Mouse (Mus musculus) kidney, embryonic 16.5 days (tissue): ENCODE results near the gene Fermt1. TPM values are rescaled to one million over a fixed set of nuclear protein-coding genes. Genes with fewer than 3 reads are reported as not detected.

Experiments used
- ATAC-seq: fragments of 200-750 bp; cut with Nextera tagmentation; 2 replicates; pipeline ENCODE4 v1.8.0; 2017; ENCODE audit warnings: moderate TSS enrichment; ENCODE audit not compliant: low FRiP score, low TSS enrichment
- H3K27ac ChIP-seq: fragments of 300-500 bp; sonication (generic); 2 replicates; pipeline ENCODE4 v1.5.1; 2014; ENCODE audit warnings: low read length
- H3K27me3 ChIP-seq: fragments of 300-500 bp; sonication (generic); 2 replicates; pipeline ENCODE4 v1.6.1; 2014; ENCODE audit warnings: low read length, control low read depth, mixed read lengths; ENCODE audit not compliant: insufficient read depth
- H3K36me3 ChIP-seq: fragments of 300-500 bp; sonication (generic); 2 replicates; pipeline ENCODE4 v1.6.1; 2014; ENCODE audit warnings: low read length, control low read depth, mixed read lengths; ENCODE audit not compliant: insufficient read depth
- H3K4me1 ChIP-seq: fragments of 300-500 bp; sonication (generic); 2 replicates; pipeline ENCODE4 v1.6.1; 2014; ENCODE audit warnings: low read length, control low read depth, mixed read lengths; ENCODE audit not compliant: insufficient read depth
- H3K4me2 ChIP-seq: fragments of 300-500 bp; sonication (generic); replicated peaks from 2 replicates; pipeline ENCODE4 v1.6.1; 2014; ENCODE audit warnings: low read depth, low read length
- H3K4me3 ChIP-seq: fragments of 300-500 bp; sonication (generic); 2 replicates; pipeline ENCODE4 v1.5.1; 2014; ENCODE audit warnings: mild to moderate bottlenecking, low read length
- H3K9ac ChIP-seq: fragments of 300-500 bp; sonication (generic); replicated peaks from 2 replicates; pipeline ENCODE4 v1.6.1; 2014; ENCODE audit warnings: low read length
- H3K9me3 ChIP-seq: fragments of 300-500 bp; sonication (generic); 2 replicates; pipeline ENCODE4 v1.6.1; 2016; ENCODE audit warnings: low read length, control low read depth
- WGBS: fragments of 180-500 bp; shearing (Covaris S2); extraction: QIAGEN DNeasy Blood & Tissue Kit; methylation state at CpG from one replicate; pipeline ENCODE4 v1.1.7; 2014; 5-methylcytosine and 5-hydroxymethylcytosine counted together
- polyA plus RNA-seq: library from polyadenylated mRNA; unstranded; fragments of >200 nt; fragmentation: Nextera tagmentation; extraction: Ambion mirVana; gene quantifications from 2 replicates; pipeline ENCODE4 v1.2.1, GENCODE M21; 2015

Fermt1 gene
- polyA plus RNA-seq, 1 experiment from 2014 or later, result 15.8 TPM

DNA sequence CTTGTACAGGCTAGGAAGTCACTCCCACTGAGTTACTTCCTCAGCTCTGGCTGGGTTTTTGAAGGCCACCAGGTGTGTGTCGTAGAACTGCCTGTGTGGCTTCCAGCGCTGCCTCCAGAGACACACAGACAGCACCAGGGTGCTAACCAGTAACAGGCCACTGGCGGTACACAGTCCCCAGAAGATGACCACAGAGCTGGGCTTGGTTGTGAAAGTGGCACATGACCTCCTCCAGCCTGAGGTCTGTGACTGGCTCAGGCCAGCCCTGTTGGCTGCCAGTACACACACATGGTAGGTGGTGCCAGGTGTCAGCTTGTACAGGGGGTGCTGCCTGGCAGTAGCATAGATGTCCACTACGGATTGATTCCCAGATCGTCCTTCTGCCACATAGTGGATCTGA, 76.0 kb downstream of the Fermt1 start:
- 81% methylated on average over 5 of the region's 5 CpGs for WGBS
- H3K4me2 ChIP-seq, result no peak overlapping the region
- ATAC-seq, result no peak

DNA sequence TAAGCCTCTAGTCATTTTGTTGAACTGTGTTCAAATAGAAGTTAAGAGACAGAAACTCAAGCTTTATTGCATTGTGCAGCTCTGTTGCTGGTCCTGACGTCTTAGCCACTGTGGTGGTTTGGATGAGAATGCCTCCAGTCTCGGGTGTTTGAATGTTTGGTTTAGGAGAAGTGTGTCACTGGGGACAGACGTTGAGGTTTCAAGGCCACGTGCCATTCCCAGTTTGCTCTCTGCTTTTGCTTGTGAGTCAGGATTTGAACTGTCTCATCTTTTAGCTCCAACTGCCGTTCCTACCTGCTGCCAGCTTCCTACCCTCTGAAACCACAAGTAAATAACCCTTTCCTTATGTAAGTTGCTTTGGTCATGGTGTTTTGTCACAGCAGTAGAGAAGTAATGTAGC, 78.2 kb downstream of the Fermt1 start:
- H3K9ac ChIP-seq, result no peak overlapping the region
- H3K4me2 ChIP-seq, result no peak overlapping the region
- no peaks in the 10 kb centered on the region for H3K4me1 ChIP-seq
- no peaks in the 10 kb centered on the region for H3K9me3 ChIP-seq
- H3K27ac ChIP-seq, result no peak overlapping the region
- no peaks in the 10 kb centered on the region for H3K27me3 ChIP-seq
- no peak overlapping the region for H3K4me3 ChIP-seq
- 68% methylated on average over 5 of the region's 5 CpGs for WGBS
- peaks cover 15% of the 10 kb centered on the region; the same call in 1 of the 2 replicates for H3K36me3 ChIP-seq
- no peak for ATAC-seq

More for the DNA sequence above, 76.0 kb downstream of the Fermt1 start:
- no peak overlapping the region for H3K4me3 ChIP-seq
- H3K9me3 ChIP-seq, result no peaks in the 10 kb centered on the region
- no peaks in the 10 kb centered on the region for H3K27me3 ChIP-seq
- H3K4me1 ChIP-seq, result no peaks in the 10 kb centered on the region
- H3K36me3 ChIP-seq, result peaks cover 9% of the 10 kb centered on the region; the same call in 1 of the 2 replicates
- H3K27ac ChIP-seq, result no peak overlapping the region
- H3K9ac ChIP-seq, result no peak overlapping the region

DNA sequence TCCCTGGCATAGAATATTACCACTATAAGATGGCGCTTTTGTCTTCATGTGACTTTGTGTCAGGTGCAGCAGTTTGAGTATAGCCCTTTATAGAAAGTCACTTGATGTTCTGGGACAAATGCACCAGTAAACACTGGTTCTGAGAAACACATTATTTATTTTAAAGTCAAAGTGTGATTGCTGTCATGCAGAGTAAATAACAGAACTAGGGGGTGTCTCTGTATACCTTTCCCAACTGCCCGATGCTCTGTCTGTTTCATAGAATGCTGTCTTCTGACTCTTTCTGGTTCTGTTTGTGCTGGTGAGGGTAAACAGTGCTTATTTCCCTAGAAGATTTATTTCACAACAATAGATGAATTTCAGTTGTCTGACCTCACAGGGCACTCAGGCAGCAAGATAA, 82.4 kb downstream of the Fermt1 start:
- H3K9ac ChIP-seq, result no peak overlapping the region
- H3K36me3 ChIP-seq, result peaks cover 17% of the 10 kb centered on the region; the same call in 1 of the 2 replicates
- no peak overlapping the region for H3K4me2 ChIP-seq
- H3K9me3 ChIP-seq, result no peaks in the 10 kb centered on the region
- H3K4me3 ChIP-seq, result no peak overlapping the region
- no peaks in the 10 kb centered on the region for H3K27me3 ChIP-seq
- H3K27ac ChIP-seq, result no peak overlapping the region
- ATAC-seq, result no peak
- WGBS, result 93% methylated on average over 2 of the region's 2 CpGs
- H3K4me1 ChIP-seq, result no peaks in the 10 kb centered on the region

DNA sequence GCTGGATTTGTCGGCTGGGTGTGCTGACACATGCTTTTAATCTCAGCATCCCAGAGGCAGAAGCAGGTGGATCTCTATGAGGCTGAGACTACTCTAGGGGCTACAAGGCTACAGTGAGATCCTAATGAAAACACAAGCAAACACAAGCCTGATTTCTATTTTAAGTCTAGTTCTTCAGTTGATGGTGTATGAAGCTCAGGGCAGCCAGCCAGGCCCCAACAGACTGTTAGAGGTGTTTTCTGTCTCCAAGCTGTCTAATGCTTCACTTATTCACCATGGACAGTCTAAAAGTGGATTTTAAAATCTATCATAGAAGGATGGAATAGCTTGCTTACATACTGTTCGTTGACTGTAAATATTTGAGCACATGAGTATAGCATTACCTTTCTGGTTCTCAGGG, 84.2 kb downstream of the Fermt1 start:
- Histone ChIP-seq H3K27ac (no peak overlapping the region), H3K4me1 (no peaks in the 10 kb centered on the region), H3K9me3 (no peaks in the 10 kb centered on the region), H3K9ac (no peak overlapping the region), H3K4me2 (no peak overlapping the region), H3K27me3 (no peaks in the 10 kb centered on the region), H3K4me3 (no peak overlapping the region), H3K36me3 (peaks cover 17% of the 10 kb centered on the region; the same call in 1 of the 2 replicates)
- ATAC-seq, result no peak
- 96% methylated on average over 2 of the region's 2 CpGs for WGBS

DNA sequence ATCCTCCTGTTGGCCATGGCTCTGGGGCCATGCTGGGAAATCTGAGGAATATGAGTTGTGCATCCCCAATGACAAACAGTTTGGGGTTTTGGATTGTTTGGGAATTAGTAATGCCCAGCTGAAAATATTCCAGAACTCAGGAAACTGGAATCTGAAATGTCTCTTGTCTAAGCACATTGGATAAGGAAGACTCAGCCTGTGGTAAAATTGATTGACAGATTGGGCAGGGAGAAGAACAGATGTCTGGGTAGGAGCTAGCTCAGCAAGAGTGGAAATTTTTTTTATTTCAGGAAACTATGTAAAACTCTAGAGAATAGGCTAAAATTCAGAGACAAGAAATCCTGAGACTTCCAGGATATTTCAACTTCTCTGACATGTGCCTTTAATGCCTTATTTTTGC, 85.3 kb downstream of the Fermt1 start:
- Histone ChIP-seq H3K4me1 (no peaks in the 10 kb centered on the region), H3K27me3 (no peaks in the 10 kb centered on the region), H3K4me2 (no peak overlapping the region), H3K36me3 (peaks cover 14% of the 10 kb centered on the region; the same call in 1 of the 2 replicates), H3K4me3 (no peak overlapping the region), H3K9me3 (no peaks in the 10 kb centered on the region), H3K9ac (no peak overlapping the region), H3K27ac (no peak overlapping the region)
- no peak for ATAC-seq

DNA sequence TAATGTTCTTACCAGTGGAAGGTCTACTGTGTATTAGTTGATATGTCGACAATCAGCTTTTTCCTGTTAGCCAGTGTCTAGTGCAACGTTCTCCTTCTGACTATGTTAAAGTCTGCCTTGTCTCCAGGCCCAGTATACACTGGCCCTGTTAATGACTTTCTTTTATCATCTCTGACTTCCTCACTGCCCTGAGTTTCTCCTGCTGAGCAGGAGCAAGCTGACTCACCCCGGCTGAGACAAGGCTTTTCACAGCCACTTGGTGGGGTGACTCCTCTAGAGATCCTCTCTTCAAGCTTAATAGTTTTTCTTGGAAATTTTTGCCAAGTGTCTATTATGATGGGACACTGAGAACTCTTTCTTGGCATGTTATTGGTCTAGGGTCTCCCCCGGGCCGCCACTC, 89.4 kb downstream of the Fermt1 start:
- 0 out of 2 replicates have a peak, but pooled peaks cover 5% of the 10 kb centered on the region for H3K36me3 ChIP-seq
- no peaks in the 10 kb centered on the region for H3K9me3 ChIP-seq
- H3K9ac ChIP-seq, result no peak overlapping the region
- H3K27me3 ChIP-seq, result no peaks in the 10 kb centered on the region
- H3K27ac ChIP-seq, result no peak overlapping the region
- 86% methylated on average over 5 of the region's 5 CpGs for WGBS
- no peak overlapping the region for H3K4me3 ChIP-seq
- ATAC-seq, result no peak
- no peak overlapping the region for H3K4me2 ChIP-seq
- H3K4me1 ChIP-seq, result no peaks in the 10 kb centered on the region

Other genes starting within 250 kb of the Fermt1 start
- gene Chgb, start 164.6 kb downstream of the Fermt1 start, polyA plus RNA-seq, result 4.9 and 9.7 TPM in 2 replicates
- gene Trmt6, start 129.9 kb downstream of the Fermt1 start, polyA plus RNA-seq, result 25.0 and 28.7 TPM in 2 replicates
- gene Mcm8, start 129.8 kb downstream of the Fermt1 start, polyA plus RNA-seq, result 13.8 and 18.1 TPM in 2 replicates
- gene Crls1, start 99.2 kb downstream of the Fermt1 start, polyA plus RNA-seq, result 5.0 and 5.7 TPM in 2 replicates
- 1.0 and 1.7 TPM in 2 replicates for gene Lrrn4, start 65.0 kb downstream of the Fermt1 start, polyA plus RNA-seq